Mouse (Mus musculus): ENCODE results near the gene Tgif2lx1. TPM values are rescaled to one million over a fixed set of nuclear protein-coding genes. Genes with fewer than 3 reads are reported as not detected.
"Not testable (repeated sequence)": the region's sequence is repeated elsewhere in the genome, so short reads cannot be mapped to it uniquely, and the experiment has no call there.

Tgif2lx1 gene
- not detected for total RNA-seq (2021)
- long read RNA-seq, experiment 1: 0 reads
- long read RNA-seq, experiment 2: 0 reads

- DNase-seq (ENCODE audit: low spot score in 2 of 2): not testable (repeated sequence)
These were observed at the start of gene Tgif2lx1 for GRCm38 (mm10) chrX:118480637-118481036. Gene Tgif2lx1 (minus strand): TSS chrX:118480737.

Other genes starting within 250 kb of the Tgif2lx1 start
- gene Tgif2lx2, start 53.5 kb downstream of the Tgif2lx1 start, total RNA-seq (2021): not detected

Data from left cerebral cortex, adult 18-20 months (tissue).